Mouse (Mus musculus) liver, adult 2 months (tissue): Measurements from ENCODE around the gene Gm38392.

Experiments
- CTCF ChIP-seq: fragments of 200-500 bp; IDR thresholded peaks from 2 replicates; pipeline ENCODE4 v1.5.1; 2011; ENCODE audit warnings: low read depth, low read length, control low read depth
- POLR2A ChIP-seq: fragments of 200-500 bp; IDR thresholded peaks from 2 replicates; pipeline ENCODE4 v1.6.1; 2011; ENCODE audit warnings: low read length, control low read depth; ENCODE audit not compliant: insufficient read depth; ENCODE audit errors: extremely low read depth

GRCm38 (mm10) chr3:88268991-88269390, 18.0 kb downstream of the Gm38392 start:
- TF ChIP-seq CTCF (no peak), POLR2A (no peak)
